Mouse (Mus musculus) neural tube, embryonic 13.5 days (tissue): ENCODE data around the gene Fer1l5. TPM values are rescaled to one million over a fixed set of nuclear protein-coding genes. Genes with fewer than 3 reads are reported as not detected.
A peak's percentile ranks its signal among the peaks of the same experiment; 100 is the strongest.

Experiments
- ATAC-seq: fragments of 200-750 bp; cut with Nextera tagmentation; 2 replicates; pipeline ENCODE4 v1.8.0; 2017; ENCODE audit warnings: low read depth, mild to moderate bottlenecking, moderate TSS enrichment, moderate library complexity
- H3K27ac ChIP-seq: fragments of 300-500 bp; sonication (generic); replicated peaks from 2 replicates; pipeline ENCODE4 v1.5.1; 2015; ENCODE audit warnings: moderate library complexity, mild to moderate bottlenecking, inconsistent platforms
- H3K27me3 ChIP-seq: fragments of 300-500 bp; sonication (generic); 2 replicates; pipeline ENCODE4 v1.6.1; 2015; ENCODE audit warnings: mild to moderate bottlenecking, inconsistent platforms
- H3K36me3 ChIP-seq: fragments of 300-500 bp; sonication (generic); 2 replicates; pipeline ENCODE4 v1.6.1; 2015; ENCODE audit warnings: mild to moderate bottlenecking, inconsistent platforms
- H3K4me1 ChIP-seq: fragments of 300-500 bp; sonication (generic); replicated peaks from 2 replicates; pipeline ENCODE4 v1.6.1; 2015; ENCODE audit warnings: inconsistent platforms
- H3K4me2 ChIP-seq: fragments of 300-500 bp; sonication (generic); 2 replicates; pipeline ENCODE4 v1.6.1; 2015; ENCODE audit warnings: inconsistent platforms, mild to moderate bottlenecking, moderate library complexity
- H3K4me3 ChIP-seq: fragments of 300-500 bp; sonication (generic); 2 replicates; pipeline ENCODE4 v1.5.1; 2015; ENCODE audit warnings: mild to moderate bottlenecking, inconsistent platforms
- H3K9ac ChIP-seq: fragments of 300-500 bp; sonication (generic); 2 replicates; pipeline ENCODE4 v1.6.1; 2015; ENCODE audit warnings: moderate library complexity, mild to moderate bottlenecking, inconsistent platforms
- H3K9me3 ChIP-seq: fragments of 300-500 bp; sonication (generic); 2 replicates; pipeline ENCODE4 v1.6.1; 2016; ENCODE audit warnings: inconsistent platforms
- WGBS: fragments of 180-500 bp; shearing (Covaris S2); methylation state at CpG from one replicate; pipeline ENCODE4 v1.1.7; 2015; 5-methylcytosine and 5-hydroxymethylcytosine counted together
- polyA plus RNA-seq: library from polyadenylated mRNA; unstranded; fragments of >200 nt; fragmentation: Nextera tagmentation; extraction: Ambion mirVana; gene quantifications from 2 replicates; pipeline ENCODE4 v1.2.1, GENCODE M21; 2015

Fer1l5 gene
- 2.5 and 2.7 TPM in 2 replicates for polyA plus RNA-seq

- no peak within 1 kb of the TSS for H3K9ac ChIP-seq
- no peak within 1 kb of the TSS for H3K4me2 ChIP-seq
- peaks cover 12% of the 10 kb centered on the region for H3K4me1 ChIP-seq
- no peaks in the 10 kb centered on the region for H3K36me3 ChIP-seq
- no peaks in the 10 kb centered on the region for H3K9me3 ChIP-seq
- H3K4me3 ChIP-seq = no peak within 1 kb of the TSS
- no peaks in the 10 kb centered on the region for H3K27me3 ChIP-seq
- no peak for ATAC-seq
- no peak within 1 kb of the TSS for H3K27ac ChIP-seq
- WGBS = 85% methylated on average over 10 of the region's 10 CpGs
Observed at GRCm38 (mm10) chr1:36371934-36372845, at the start of gene Fer1l5. Fer1l5 (plus strand) TSS chr1:36372291.

DNA sequence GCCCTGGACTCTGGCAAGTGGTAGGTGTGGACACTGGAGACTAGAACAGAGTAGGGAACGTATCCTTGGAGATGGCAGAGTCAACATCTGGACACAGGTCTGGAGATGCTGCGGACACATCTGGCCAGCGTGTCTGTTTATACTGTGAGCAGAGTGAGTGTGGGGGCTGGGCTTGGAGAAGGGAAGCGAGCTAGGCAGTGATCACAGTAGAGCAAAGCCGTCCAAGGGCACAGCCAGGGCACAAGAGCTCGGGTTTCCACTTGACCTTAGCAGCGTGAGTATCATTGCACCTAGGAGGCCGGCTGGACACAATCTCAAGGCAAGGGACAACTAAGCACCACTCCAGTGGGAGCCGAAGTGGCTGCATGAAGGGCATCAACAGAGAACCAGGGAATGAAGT, 49.0 kb upstream of the Fer1l5 start:
- WGBS = 73% methylated on average over 9 of the region's 9 CpGs

GRCm38 (mm10) chr1:36323746-36324448, 48.2 kb upstream of the Fer1l5 start:
- WGBS = 56% methylated on average over 8 of the region's 8 CpGs
- ATAC-seq = no peak
- no peaks in the 10 kb centered on the region for H3K9me3 ChIP-seq
- no peak overlapping the region for H3K27ac ChIP-seq
- no peak overlapping the region for H3K4me3 ChIP-seq
- H3K36me3 ChIP-seq = peaks cover 21% of the 10 kb centered on the region
- H3K4me2 ChIP-seq = no peak overlapping the region
- H3K9ac ChIP-seq = no peak overlapping the region
- H3K27me3 ChIP-seq = no peaks in the 10 kb centered on the region
- no peaks in the 10 kb centered on the region for H3K4me1 ChIP-seq

More for the DNA sequence above, 49.0 kb upstream of the Fer1l5 start:
- H3K36me3 ChIP-seq = peaks cover 19% of the 10 kb centered on the region
- no peak overlapping the region for H3K4me3 ChIP-seq
- H3K9me3 ChIP-seq = no peaks in the 10 kb centered on the region
- H3K4me1 ChIP-seq = no peaks in the 10 kb centered on the region
- H3K27ac ChIP-seq = no peak overlapping the region
- no peak overlapping the region for H3K4me2 ChIP-seq
- H3K9ac ChIP-seq = no peak overlapping the region
- H3K27me3 ChIP-seq = no peaks in the 10 kb centered on the region
- ATAC-seq = no peak

DNA sequence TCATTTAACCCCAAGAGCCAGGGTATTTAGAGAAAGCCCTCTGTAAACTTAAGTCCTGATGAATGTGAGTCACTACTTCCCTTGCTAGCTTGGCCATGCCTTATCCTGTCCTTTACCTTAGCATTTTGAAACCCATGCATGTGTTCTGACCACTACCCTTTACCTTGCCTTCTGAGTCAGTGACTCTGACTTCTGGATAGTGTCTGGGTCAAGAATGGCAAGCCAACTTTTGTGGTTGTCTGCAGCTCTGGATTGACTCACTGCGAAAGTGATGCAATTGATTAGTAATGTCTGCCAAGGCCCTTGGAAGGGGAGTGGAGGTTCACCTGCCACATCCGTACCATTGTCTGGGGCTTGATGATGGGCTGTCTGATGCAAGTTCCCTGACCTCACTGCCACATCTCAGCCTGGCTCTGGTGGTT, 46.2 kb upstream of the Fer1l5 start:
- no peak for ATAC-seq
- Histone ChIP-seq H3K4me3 (no peak overlapping the region), H3K27me3 (no peaks in the 10 kb centered on the region), H3K9me3 (no peaks in the 10 kb centered on the region), H3K36me3 (peaks cover 31% of the 10 kb centered on the region), H3K9ac (no peak overlapping the region), H3K27ac (no peak overlapping the region), H3K4me1 (no peaks in the 10 kb centered on the region), H3K4me2 (no peak overlapping the region)
- 96% methylated on average over 2 of the region's 2 CpGs for WGBS

GRCm38 (mm10) chr1:36326815-36327214, 45.3 kb upstream of the Fer1l5 start:
- Histone ChIP-seq H3K4me2 (no peak overlapping the region), H3K9ac (no peak overlapping the region), H3K27me3 (no peaks in the 10 kb centered on the region), H3K4me3 (no peak overlapping the region), H3K4me1 (no peaks in the 10 kb centered on the region), H3K27ac (no peak overlapping the region), H3K9me3 (no peaks in the 10 kb centered on the region), H3K36me3 (peaks cover 37% of the 10 kb centered on the region)
- no peak for ATAC-seq
- 93% methylated on average over 2 of the region's 2 CpGs for WGBS

- Histone ChIP-seq H3K9me3 (no peaks in the 10 kb centered on the region), H3K36me3 (peaks cover 72% of the 10 kb centered on the region), H3K4me3 (no peak overlapping the region), H3K4me2 (no peak overlapping the region), H3K27me3 (no peaks in the 10 kb centered on the region), H3K27ac (no peak overlapping the region), H3K9ac (no peak overlapping the region), H3K4me1 (no peaks in the 10 kb centered on the region)
- 79% methylated on average over 6 of the region's 6 CpGs for WGBS
- no peak for ATAC-seq
Observed at GRCm38 (mm10) chr1:36331743-36332142, 40.3 kb upstream of the Fer1l5 start.

GRCm38 (mm10) chr1:36332955-36333887, 38.9 kb upstream of the Fer1l5 start:
- Histone ChIP-seq H3K36me3 (peaks cover 76% of the 10 kb centered on the region), H3K4me1 (no peaks in the 10 kb centered on the region), H3K4me3 (no peak overlapping the region), H3K27me3 (no peaks in the 10 kb centered on the region), H3K9ac (no peak overlapping the region), H3K4me2 (no peak overlapping the region), H3K9me3 (no peaks in the 10 kb centered on the region), H3K27ac (no peak overlapping the region)
- ATAC-seq = no peak
- WGBS = 84% methylated on average over 14 of the region's 14 CpGs

- Histone ChIP-seq H3K4me2 (no peak overlapping the region), H3K36me3 (peaks cover 98% of the 10 kb centered on the region), H3K9ac (no peak overlapping the region), H3K27me3 (no peaks in the 10 kb centered on the region), H3K9me3 (no peaks in the 10 kb centered on the region), H3K4me1 (no peaks in the 10 kb centered on the region), H3K27ac (no peak overlapping the region), H3K4me3 (no peak overlapping the region)
- WGBS = 95% methylated on average over 6 of the region's 6 CpGs
- no peak for ATAC-seq
Observed at GRCm38 (mm10) chr1:36342547-36342946, 29.5 kb upstream of the Fer1l5 start.

DNA sequence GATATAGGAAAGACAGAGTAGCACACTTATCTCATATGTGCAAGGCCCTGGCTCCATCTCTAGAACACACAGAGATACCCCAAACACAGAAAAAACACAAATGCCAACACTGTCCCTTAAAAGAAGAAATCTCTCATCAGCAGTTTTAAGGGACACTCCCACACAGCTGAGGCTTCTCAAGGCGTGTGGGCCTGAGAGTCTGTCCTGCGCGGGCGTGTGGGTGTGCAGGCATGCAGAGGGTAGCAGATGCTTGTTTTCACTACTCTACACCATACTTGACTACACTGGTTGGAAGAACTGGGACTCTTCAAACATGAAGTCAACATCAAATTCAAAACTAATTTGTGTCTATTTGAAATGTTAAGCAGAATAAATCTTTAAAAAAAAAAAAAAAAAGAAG, 19.7 kb upstream of the Fer1l5 start:
- no peaks in the 10 kb centered on the region for H3K9me3 ChIP-seq
- no peak for ATAC-seq
- no peaks in the 10 kb centered on the region for H3K27me3 ChIP-seq
- H3K27ac ChIP-seq = no peak overlapping the region
- H3K36me3 ChIP-seq = peaks cover 93% of the 10 kb centered on the region
- no peak overlapping the region for H3K4me2 ChIP-seq
- no peak overlapping the region for H3K9ac ChIP-seq
- WGBS = 95% methylated on average over 4 of the region's 4 CpGs
- H3K4me3 ChIP-seq = no peak overlapping the region
- H3K4me1 ChIP-seq = no peaks in the 10 kb centered on the region

DNA sequence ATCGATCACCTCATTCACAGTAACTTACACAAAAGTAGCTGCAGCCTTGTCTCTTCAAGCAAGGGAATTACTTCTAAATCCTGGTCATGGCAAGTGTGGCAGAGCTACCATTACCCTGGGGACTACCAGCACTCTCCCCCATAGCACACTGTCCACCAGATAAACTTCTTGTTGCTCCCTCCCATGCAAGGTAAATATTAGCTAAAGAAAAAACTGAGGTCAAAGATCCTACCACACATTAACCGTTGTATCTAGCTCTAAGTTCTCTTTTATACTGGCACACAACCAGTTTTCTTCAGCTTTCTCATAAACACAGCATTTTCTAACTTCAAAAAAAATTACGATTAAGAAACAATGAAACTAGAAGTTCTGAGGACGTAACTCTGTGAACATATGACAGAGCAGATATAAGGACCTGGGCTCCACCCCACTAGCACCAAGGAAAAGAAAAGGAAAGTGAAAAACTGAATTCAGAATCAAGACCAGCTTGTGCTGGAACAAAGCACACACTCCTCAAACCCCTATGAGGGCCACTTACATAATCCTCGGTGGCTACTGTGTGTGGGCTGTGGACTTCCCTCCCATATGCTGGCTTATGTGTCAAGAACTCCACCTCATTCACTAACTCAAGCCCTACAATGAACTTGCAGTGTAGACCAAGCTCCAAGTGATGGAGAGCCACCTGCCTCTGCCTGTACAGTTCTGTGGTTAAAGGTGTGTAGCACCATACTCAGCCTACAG, 15.0 kb upstream of the Fer1l5 start:
- no peak overlapping the region for H3K4me3 ChIP-seq
- no peaks in the 10 kb centered on the region for H3K9me3 ChIP-seq
- 97% methylated on average over 5 of the region's 5 CpGs for WGBS
- H3K27ac ChIP-seq = no peak overlapping the region
- H3K27me3 ChIP-seq = no peaks in the 10 kb centered on the region
- ATAC-seq = no peak
- peaks cover 74% of the 10 kb centered on the region for H3K36me3 ChIP-seq
- no peak overlapping the region for H3K9ac ChIP-seq
- no peak overlapping the region for H3K4me2 ChIP-seq
- no peaks in the 10 kb centered on the region for H3K4me1 ChIP-seq

DNA sequence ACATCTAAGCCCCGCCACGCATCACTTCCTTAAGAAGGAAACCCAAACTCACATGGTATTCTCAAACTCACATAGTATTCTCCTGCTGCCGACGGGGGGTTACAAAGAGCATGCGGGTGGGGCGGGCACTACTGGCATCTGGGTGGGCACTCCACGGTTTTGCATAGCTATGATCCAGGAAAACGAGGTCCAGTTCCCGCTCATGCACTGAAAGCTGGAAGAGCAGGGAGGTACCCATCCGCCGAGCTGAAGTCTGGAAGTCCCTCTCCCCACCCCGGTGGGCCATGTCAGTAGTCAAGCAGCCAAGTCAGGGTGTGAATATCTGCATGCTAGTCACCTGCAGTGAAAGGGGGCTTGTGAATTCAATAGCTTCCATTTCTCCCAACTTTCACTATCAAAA, 4.4 kb upstream of the Fer1l5 start:
- no peaks in the 10 kb centered on the region for H3K9me3 ChIP-seq
- 56% methylated on average over 12 of the region's 12 CpGs for WGBS
- H3K4me3 ChIP-seq = peak overlapping the region; percentile 91
- H3K9ac ChIP-seq = peak overlapping the region; percentile 95
- peaks cover 18% of the 10 kb centered on the region for H3K4me1 ChIP-seq
- no peak overlapping the region for H3K27ac ChIP-seq
- H3K36me3 ChIP-seq = peaks cover 24% of the 10 kb centered on the region
- no peaks in the 10 kb centered on the region for H3K27me3 ChIP-seq
- no peak for ATAC-seq
- H3K4me2 ChIP-seq = peak overlapping the region; percentile 83
